ENCODE assay signal across 22 mouse cellular contexts in the genomic region with DNA sequence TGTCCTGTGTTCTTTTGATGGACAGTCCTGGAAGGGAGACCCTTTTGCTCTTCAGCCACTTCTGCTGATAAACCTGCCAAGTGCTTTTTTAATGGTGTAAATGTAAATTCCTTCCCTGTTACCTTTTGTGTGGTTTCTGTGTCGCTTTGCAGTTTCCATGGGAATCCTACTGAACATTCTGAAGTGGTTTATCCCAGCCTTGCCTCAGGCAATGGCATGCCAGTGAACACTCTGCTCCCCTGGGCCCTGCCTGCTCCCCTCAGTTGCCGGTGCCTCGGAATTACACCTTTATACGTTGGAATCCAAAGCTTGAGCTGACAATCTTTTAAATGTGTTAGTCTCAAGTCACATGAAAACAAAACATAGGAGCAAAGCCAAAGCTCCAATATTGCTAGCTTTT.
DNase-seq lines count a peak whose midpoint lies in the region; ATAC-seq and TF ChIP-seq lines count a peak whose summit lies in the region.
"Had no signal": no experiment of that assay in that cellular context is flagged by ENCODE, and none has a peak within 500 bp of the region (broad histone marks: within the 10 kb centered on the region; RNA-seq: fewer than 3 reads in every experiment).

No protein-coding gene starts in this region.

- no peaks in the 10 kb centered on the region for H3K27me3 ChIP-seq in hindbrain, embryonic 13.5 days
- H3K27me3 ChIP-seq in hindbrain, embryonic 11.5 days (ENCODE audit: control insufficient read depth, insufficient read depth, low read length), result no peaks in the 10 kb centered on the region
- H3K27me3 ChIP-seq in forebrain, embryonic 15.5 days, result no peaks in the 10 kb centered on the region
- no peaks in the 10 kb centered on the region for H3K27me3 ChIP-seq in limb, embryonic 14.5 days (ENCODE audit: control insufficient read depth, insufficient read depth, low read length)
- H3K27me3 ChIP-seq: liver, embryonic 13.5 days; lung, embryonic 15.5 days had no signal

- H3K9me3 ChIP-seq in hindbrain, embryonic 13.5 days, result no peaks in the 10 kb centered on the region
- no peaks in the 10 kb centered on the region for H3K9me3 ChIP-seq in hindbrain, embryonic 11.5 days (ENCODE audit: control insufficient read depth, low read length)
- H3K9me3 ChIP-seq in forebrain, embryonic 15.5 days, result no peaks in the 10 kb centered on the region
- no peaks in the 10 kb centered on the region for H3K9me3 ChIP-seq in limb, embryonic 14.5 days (ENCODE audit: control insufficient read depth, low read length)
- H3K9me3 ChIP-seq: heart, embryonic 10.5 days; liver, embryonic 13.5 days; lung, embryonic 15.5 days had no signal

- TF ChIP-seq POLR2A in limb, embryonic 14.5 days (IDR thresholded peaks at IDR 0.05; ENCODE audit: borderline replicate concordance, extremely low read depth, insufficient read depth, insufficient read length), result no peak

- no peak for ATAC-seq in hindbrain, embryonic 13.5 days (ENCODE audit: low FRiP score)
- no peak for ATAC-seq in hindbrain, embryonic 11.5 days (ENCODE audit: low FRiP score)
- ATAC-seq in forebrain, embryonic 15.5 days (replicated peaks), result no peak
- ATAC-seq in limb, embryonic 14.5 days (ENCODE audit: low FRiP score, low read depth), result no peak
- ATAC-seq: activated CD4-positive, CD25-positive, alpha-beta regulatory T cell, adult 4 months; inflammation-experienced regulatory T-cells, adult 6 months had no signal

- H3K4me2 ChIP-seq in hindbrain, embryonic 13.5 days, result no peak overlapping the region
- H3K4me2 ChIP-seq in hindbrain, embryonic 11.5 days (replicated peaks; ENCODE audit: low read depth, low read length), result no peak overlapping the region
- no peak overlapping the region for H3K4me2 ChIP-seq in forebrain, embryonic 15.5 days (replicated peaks)
- H3K4me2 ChIP-seq in limb, embryonic 14.5 days (replicated peaks; ENCODE audit: low read depth, low read length, severe bottlenecking), result no peak overlapping the region
- H3K4me2 ChIP-seq: liver, embryonic 13.5 days; lung, embryonic 15.5 days had no signal

- DNase-seq in hindbrain, embryonic 11.5 days (ENCODE audit: low spot score), result no peak
- peak; percentile 43 for DNase-seq in 3T3-L1 (ENCODE audit: low read depth, low spot score)
- DNase-seq in limb, embryonic 14.5 days (ENCODE audit: low spot score), result peak; percentile 33
- no peak for DNase-seq in cerebellum, postnatal 10 days
- DNase-seq in adrenal gland, postnatal 25 days, result no peak
- DNase-seq in spleen, postnatal 10 days (ENCODE audit: low spot score in 2 of 2), result no peak
- DNase-seq: adrenal gland, postnatal 36 days; cerebellum, postnatal 14 days; embryo, embryonic 11 days; gastrocnemius, postnatal 25 days; heart, postnatal 10 days; kidney, adult 9 months; kidney, postnatal 4 days; liver, embryonic 13.5 days; spleen, adult 18-20 months; thymus, postnatal 14 days had no signal

- no peaks in the 10 kb centered on the region; the same call in 1 of the 2 replicates for H3K36me3 ChIP-seq in hindbrain, embryonic 13.5 days
- H3K36me3 ChIP-seq in hindbrain, embryonic 11.5 days (ENCODE audit: control insufficient read depth, insufficient read depth, low read length), result no peaks in the 10 kb centered on the region
- H3K36me3 ChIP-seq in forebrain, embryonic 15.5 days, result no peaks in the 10 kb centered on the region
- H3K36me3 ChIP-seq in limb, embryonic 14.5 days (ENCODE audit: control insufficient read depth, insufficient read depth, low read length), result peaks cover 14% of the 10 kb centered on the region; the same call in 1 of the 2 replicates
- H3K36me3 ChIP-seq: liver, embryonic 13.5 days; lung, embryonic 15.5 days had no signal

- H3K4me1 ChIP-seq in hindbrain, embryonic 13.5 days (replicated peaks), result peaks cover 58% of the 10 kb centered on the region
- H3K4me1 ChIP-seq in hindbrain, embryonic 11.5 days (replicated peaks; ENCODE audit: control insufficient read depth, insufficient read depth, low read length), result peaks cover 10% of the 10 kb centered on the region; the same call in 1 of the 2 replicates
- H3K4me1 ChIP-seq in forebrain, embryonic 15.5 days, result peaks cover 22% of the 10 kb centered on the region
- H3K4me1 ChIP-seq in limb, embryonic 14.5 days (ENCODE audit: control insufficient read depth, insufficient read depth, low read length), result peaks cover 13% of the 10 kb centered on the region; the same call in 1 of the 2 replicates
- H3K4me1 ChIP-seq: liver, embryonic 13.5 days had no signal

- 0 out of 2 replicates have a peak overlapping the region, but pooled peaks have one; percentile 32 for H3K27ac ChIP-seq in hindbrain, embryonic 13.5 days
- no peak overlapping the region for H3K27ac ChIP-seq in hindbrain, embryonic 11.5 days (ENCODE audit: low read depth, low read length)
- H3K27ac ChIP-seq in forebrain, embryonic 15.5 days (replicated peaks), result peak overlapping the region; percentile 12; the same call in 1 of the 2 replicates
- no peak overlapping the region for H3K27ac ChIP-seq in limb, embryonic 14.5 days (replicated peaks; ENCODE audit: low read depth, low read length)
- H3K27ac ChIP-seq: heart, embryonic 10.5 days; liver, embryonic 13.5 days; lung, embryonic 15.5 days had no signal

- H3K9ac ChIP-seq in hindbrain, embryonic 13.5 days, result no peak overlapping the region
- H3K9ac ChIP-seq in hindbrain, embryonic 11.5 days (ENCODE audit: low read depth, low read length), result no peak overlapping the region
- no peak overlapping the region for H3K9ac ChIP-seq in forebrain, embryonic 15.5 days (replicated peaks)
- no peak overlapping the region for H3K9ac ChIP-seq in limb, embryonic 14.5 days (ENCODE audit: low read depth, low read length, severe bottlenecking)
- H3K9ac ChIP-seq: liver, embryonic 13.5 days; lung, embryonic 15.5 days had no signal

- WGBS in hindbrain, embryonic 13.5 days, result 53% methylated on average over 4 of the region's 4 CpGs
- 75% methylated on average over 4 of the region's 4 CpGs for WGBS in hindbrain, embryonic 11.5 days
- 31% methylated on average over 4 of the region's 4 CpGs for WGBS in forebrain, embryonic 15.5 days
- WGBS in limb, embryonic 14.5 days, result 21% methylated on average over 4 of the region's 4 CpGs

- H3K4me3 ChIP-seq in hindbrain, embryonic 13.5 days, result no peak overlapping the region
- H3K4me3 ChIP-seq in hindbrain, embryonic 11.5 days (ENCODE audit: low read depth, low read length), result no peak overlapping the region
- no peak overlapping the region for H3K4me3 ChIP-seq in forebrain, embryonic 15.5 days
- H3K4me3 ChIP-seq in limb, embryonic 14.5 days (replicated peaks; ENCODE audit: low read length), result no peak overlapping the region
- H3K4me3 ChIP-seq: heart, embryonic 10.5 days; liver, embryonic 13.5 days; lung, embryonic 15.5 days had no signal

Comparison
In these comparisons a context has a peak if more than half of its experiments do, and no peak if none do; other contexts are left out.
1. H3K27ac ChIP-seq: peak in hindbrain, embryonic 13.5 days (single experiment) and forebrain, embryonic 15.5 days (single experiment); none in hindbrain, embryonic 11.5 days (single experiment) and limb, embryonic 14.5 days (single experiment).
2. DNase-seq: peak in 3T3-L1 (single experiment) and limb, embryonic 14.5 days (single experiment); none in hindbrain, embryonic 11.5 days (single experiment), cerebellum, postnatal 10 days (0 of 2), adrenal gland, postnatal 25 days (single experiment) and spleen, postnatal 10 days (0 of 2).